Mouse (Mus musculus): ENCODE data around the gene Rai1. TPM values are rescaled to one million over a fixed set of nuclear protein-coding genes. Genes with fewer than 3 reads are reported as not detected.

Gene Rai1
- total and polyA plus RNA-seq, 2 experiments from 2014 or later: 24.9 to 70.0 TPM

GRCm38 (mm10) chr11:60093984-60094587 is 10.7 kb upstream of the Rai1 start:
- Histone ChIP-seq H3K27me3 (ENCODE audit: insufficient read depth, low read length) (no peaks in the 10 kb centered on the region), H3K9ac (replicated peaks; ENCODE audit: low read length) (0 out of 2 replicates have a peak overlapping the region, but pooled peaks have one; percentile 21), H3K4me3 (ENCODE audit: low read length) (no peak overlapping the region), H3K4me2 (ENCODE audit: low read depth, low read length) (no peak overlapping the region), H3K36me3 (ENCODE audit: insufficient read depth, low read length) (no peaks in the 10 kb centered on the region), H3K9me3 (ENCODE audit: low read length) (no peaks in the 10 kb centered on the region), H3K4me1 (ENCODE audit: insufficient read depth, low read length) (peaks cover 25% of the 10 kb centered on the region; the same call in 1 of the 2 replicates), H3K27ac (peak overlapping the region; percentile 54; the same call in 1 of the 2 replicates)
- ATAC-seq (peak; percentile 60), DNase-seq (ENCODE audit: low spot score) (peak; percentile 61)
- 26% methylated on average over 7 of the region's 7 CpGs for WGBS
- 0 out of 2 replicates have a peak, but pooled peaks have one; percentile 6 for TF ChIP-seq CTCF (IDR thresholded peaks at IDR 0.05; ENCODE audit: low read depth)

- Histone ChIP-seq H3K36me3 (ENCODE audit: insufficient read depth, low read length) (no peaks in the 10 kb centered on the region), H3K9me3 (ENCODE audit: low read length) (no peaks in the 10 kb centered on the region), H3K4me3 (ENCODE audit: low read length) (no peak overlapping the region), H3K9ac (replicated peaks; ENCODE audit: low read length) (0 out of 2 replicates have a peak overlapping the region, but pooled peaks have one; percentile 13), H3K4me2 (ENCODE audit: low read depth, low read length) (no peak overlapping the region), H3K27ac (0 out of 2 replicates have a peak overlapping the region, but pooled peaks have one; percentile 54), H3K4me1 (ENCODE audit: insufficient read depth, low read length) (peaks cover 25% of the 10 kb centered on the region; the same call in 1 of the 2 replicates), H3K27me3 (ENCODE audit: insufficient read depth, low read length) (no peaks in the 10 kb centered on the region)
- ATAC-seq: peak; percentile 39; the same call in 1 of the 2 replicates
- no peak for TF ChIP-seq CTCF (IDR thresholded peaks at IDR 0.05; ENCODE audit: low read depth)
- 33% methylated on average over 9 of the region's 9 CpGs for WGBS
- no peak for DNase-seq (ENCODE audit: low spot score)
Observed at GRCm38 (mm10) chr11:60094909-60095810, 9.7 kb upstream of the Rai1 start.

- Histone ChIP-seq H3K4me2 (ENCODE audit: low read depth, low read length) (no peak overlapping the region), H3K36me3 (ENCODE audit: insufficient read depth, low read length) (no peaks in the 10 kb centered on the region), H3K27ac (no peak overlapping the region), H3K4me3 (ENCODE audit: low read length) (no peak overlapping the region), H3K4me1 (ENCODE audit: insufficient read depth, low read length) (0 out of 2 replicates have a peak, but pooled peaks cover 5% of the 10 kb centered on the region), H3K9ac (replicated peaks; ENCODE audit: low read length) (no peak overlapping the region), H3K9me3 (ENCODE audit: low read length) (no peaks in the 10 kb centered on the region), H3K27me3 (ENCODE audit: insufficient read depth, low read length) (no peaks in the 10 kb centered on the region)
- DNase-seq (ENCODE audit: low spot score) (no peak), ATAC-seq (no peak)
- TF ChIP-seq CTCF (IDR thresholded peaks at IDR 0.05; ENCODE audit: low read depth): no peak
- WGBS: 71% methylated on average over 8 of the region's 8 CpGs
Observed at GRCm38 (mm10) chr11:60099555-60100186, 5.1 kb upstream of the Rai1 start.

- ATAC-seq (no peak), DNase-seq (ENCODE audit: low spot score) (no peak)
- no peaks in the 10 kb centered on the region for H3K9me3 ChIP-seq (ENCODE audit: low read length)
- no peak overlapping the region for H3K4me2 ChIP-seq (ENCODE audit: low read depth, low read length)
- H3K9ac ChIP-seq (replicated peaks; ENCODE audit: low read length): no peak overlapping the region
- no peaks in the 10 kb centered on the region for H3K36me3 ChIP-seq (ENCODE audit: insufficient read depth, low read length)
- TF ChIP-seq CTCF (IDR thresholded peaks at IDR 0.05; ENCODE audit: low read depth): no peak
- H3K4me3 ChIP-seq (ENCODE audit: low read length): no peak overlapping the region
- no peaks in the 10 kb centered on the region for H3K27me3 ChIP-seq (ENCODE audit: insufficient read depth, low read length)
- no peaks in the 10 kb centered on the region for H3K4me1 ChIP-seq (ENCODE audit: insufficient read depth, low read length)
- WGBS: 86% methylated on average over 4 of the region's 4 CpGs
- no peak overlapping the region for H3K27ac ChIP-seq
Observed at GRCm38 (mm10) chr11:60100827-60101555, 3.8 kb upstream of the Rai1 start.

GRCm38 (mm10) chr11:60101986-60102385 is 2.8 kb upstream of the Rai1 start:
- Histone ChIP-seq H3K9ac (replicated peaks; ENCODE audit: low read length) (no peak overlapping the region), H3K27me3 (ENCODE audit: insufficient read depth, low read length) (no peaks in the 10 kb centered on the region), H3K9me3 (ENCODE audit: low read length) (no peaks in the 10 kb centered on the region), H3K4me3 (ENCODE audit: low read length) (no peak overlapping the region), H3K27ac (no peak overlapping the region), H3K4me1 (ENCODE audit: insufficient read depth, low read length) (peaks cover 5% of the 10 kb centered on the region), H3K36me3 (ENCODE audit: insufficient read depth, low read length) (no peaks in the 10 kb centered on the region), H3K4me2 (ENCODE audit: low read depth, low read length) (no peak overlapping the region)
- no peak for ATAC-seq
- TF ChIP-seq CTCF (IDR thresholded peaks at IDR 0.05; ENCODE audit: low read depth): no peak
- no peak for DNase-seq (ENCODE audit: low spot score)
- 79% methylated on average over 4 of the region's 4 CpGs for WGBS

GRCm38 (mm10) chr11:60102664-60103063 is 2.1 kb upstream of the Rai1 start:
- 69% methylated on average over 6 of the region's 6 CpGs for WGBS

More at GRCm38 (mm10) chr11:60102664-60103063, 2.1 kb upstream of the Rai1 start:
- no peak overlapping the region for H3K9ac ChIP-seq (replicated peaks; ENCODE audit: low read length)
- TF ChIP-seq CTCF (IDR thresholded peaks at IDR 0.05; ENCODE audit: low read depth): no peak
- H3K4me2 ChIP-seq (ENCODE audit: low read depth, low read length): no peak overlapping the region
- H3K9me3 ChIP-seq (ENCODE audit: low read length): no peaks in the 10 kb centered on the region
- no peak overlapping the region for H3K4me3 ChIP-seq (ENCODE audit: low read length)
- peaks cover 10% of the 10 kb centered on the region for H3K4me1 ChIP-seq (ENCODE audit: insufficient read depth, low read length)
- DNase-seq (ENCODE audit: low spot score): no peak
- no peaks in the 10 kb centered on the region for H3K27me3 ChIP-seq (ENCODE audit: insufficient read depth, low read length)
- no peak overlapping the region for H3K27ac ChIP-seq
- H3K36me3 ChIP-seq (ENCODE audit: insufficient read depth, low read length): no peaks in the 10 kb centered on the region
- no peak for ATAC-seq
